Mouse (Mus musculus) G1E (cell line): ENCODE results near the gene Mras. TPM values are rescaled to one million over a fixed set of nuclear protein-coding genes. Genes with fewer than 3 reads are reported as not detected.

ENCODE experiments used
- ATAC-seq: 2 replicates; pipeline ENCODE4 v1.8.0; 2016; ENCODE audit warnings: mild to moderate bottlenecking; ENCODE audit not compliant: insufficient number of reproducible peaks, poor library complexity, low FRiP score, severe bottlenecking; ENCODE audit errors: extremely low read depth
- DNase-seq: peaks from one replicate; pipeline ENCODE4 v3.0.0; 2012; ENCODE audit warnings: low spot score
- H3K27me3 ChIP-seq: 2 replicates; pipeline ENCODE4 v1.6.1; 2012; ENCODE audit warnings: mild to moderate bottlenecking, low read length, inconsistent platforms; ENCODE audit not compliant: insufficient read depth
- H3K36me3 ChIP-seq: replicated peaks from 2 replicates; pipeline ENCODE3; 2012; ENCODE audit warnings: mild to moderate bottlenecking, inconsistent platforms
- H3K4me1 ChIP-seq: 2 replicates; pipeline ENCODE4 v1.6.1; 2012; ENCODE audit warnings: low read depth, low read length, inconsistent platforms, mixed read lengths; ENCODE audit not compliant: insufficient read depth
- H3K4me3 ChIP-seq: 2 replicates; pipeline ENCODE4 v1.5.1; 2012; ENCODE audit warnings: low read depth, mild to moderate bottlenecking, inconsistent platforms, low read length, moderate library complexity, mixed read lengths
- H3K9me3 ChIP-seq: replicated peaks from 2 replicates; pipeline ENCODE4 v1.6.1; 2012; ENCODE audit warnings: inconsistent platforms
- CTCF ChIP-seq: IDR thresholded peaks from 2 replicates; pipeline ENCODE4 v1.5.1; 2012; ENCODE audit warnings: low read depth, low read length, inconsistent platforms, mixed read lengths
- GATA1 ChIP-seq: IDR thresholded peaks from 2 replicates; pipeline ENCODE4 v1.6.1; 2012; ENCODE audit warnings: borderline replicate concordance, low read length, inconsistent platforms, mixed read lengths
- GATA2 ChIP-seq: IDR thresholded peaks from 2 replicates; pipeline ENCODE4 v1.6.1; 2012; ENCODE audit warnings: low read depth, low read length, inconsistent platforms, borderline replicate concordance
- POLR2AphosphoS5 ChIP-seq: IDR thresholded peaks from 2 replicates; pipeline ENCODE4 v1.6.1; 2012; ENCODE audit warnings: low read depth, low read length, inconsistent platforms; ENCODE audit not compliant: insufficient replicate concordance
- TAL1 ChIP-seq: conservative IDR thresholded peaks from 2 replicates; pipeline ENCODE4 v1.6.1; 2012; ENCODE audit warnings: low read depth, low read length, inconsistent platforms, mixed read lengths
- polyA plus RNA-seq: library from polyadenylated mRNA; stranded (reverse); fragments of >175 nt; gene quantifications from 2 replicates; pipeline ENCODE4 v1.2.3, GENCODE M21; 2012
- total RNA-seq, 2 experiments: library from RNA; stranded (forward) in 1 of 2; stranded (reverse) in 1 of 2; fragments of 200-1000 nt in 1 of 2; fragments of >200 nt in 1 of 2; fragmentation: Nextera tagmentation in 1 of 2; gene quantifications; 2 replicates each; pipeline ENCODE4 v1.2.3; 2014 to 2017

The Mras gene
- total and polyA plus RNA-seq, 3 experiments = 0.12 to 2.1 TPM; not detected in 1

DNA sequence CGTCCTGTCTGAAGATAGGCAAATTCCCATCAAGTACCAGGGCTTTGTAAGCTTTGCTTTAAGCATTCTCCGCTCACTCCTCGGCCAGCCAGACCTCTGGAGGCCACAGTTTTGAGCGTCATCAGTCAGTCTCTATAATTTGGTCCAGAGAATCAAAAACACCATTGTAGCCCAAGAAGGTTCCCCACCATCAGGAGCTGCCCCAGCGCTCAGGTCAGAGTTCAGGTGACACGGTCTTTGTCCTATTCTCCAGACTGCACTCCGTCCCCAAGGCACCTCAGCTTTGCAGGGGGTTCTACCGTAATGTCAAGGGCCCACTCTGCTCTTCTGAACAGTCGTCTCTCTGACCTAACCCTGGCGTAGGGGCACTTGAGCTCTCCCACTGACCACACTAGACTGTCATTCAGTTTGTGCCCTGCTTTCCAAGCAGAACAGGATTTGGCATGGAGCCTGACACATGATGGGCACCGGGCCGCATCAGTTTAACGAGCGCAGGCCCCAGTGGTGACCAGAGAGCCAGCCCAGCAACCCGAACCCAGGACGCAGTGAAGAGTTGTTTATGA, 1.5 kb downstream of the Mras start:
- Histone ChIP-seq H3K27me3 (peaks cover 39% of the 10 kb centered on the region), H3K4me1 (peaks cover 63% of the 10 kb centered on the region), H3K9me3 (peaks cover 6% of the 10 kb centered on the region; the same call in 1 of the 2 replicates), H3K36me3 (no peaks in the 10 kb centered on the region), H3K4me3 (peak overlapping the region; percentile 67; the same call in 1 of the 2 replicates)
- ATAC-seq = no peak
- no peak for DNase-seq
- no peak for TF ChIP-seq GATA2
- no peak for TF ChIP-seq GATA1
- no peak for TF ChIP-seq CTCF
- no peak for TF ChIP-seq POLR2AphosphoS5
- TF ChIP-seq TAL1 = no peak

DNA sequence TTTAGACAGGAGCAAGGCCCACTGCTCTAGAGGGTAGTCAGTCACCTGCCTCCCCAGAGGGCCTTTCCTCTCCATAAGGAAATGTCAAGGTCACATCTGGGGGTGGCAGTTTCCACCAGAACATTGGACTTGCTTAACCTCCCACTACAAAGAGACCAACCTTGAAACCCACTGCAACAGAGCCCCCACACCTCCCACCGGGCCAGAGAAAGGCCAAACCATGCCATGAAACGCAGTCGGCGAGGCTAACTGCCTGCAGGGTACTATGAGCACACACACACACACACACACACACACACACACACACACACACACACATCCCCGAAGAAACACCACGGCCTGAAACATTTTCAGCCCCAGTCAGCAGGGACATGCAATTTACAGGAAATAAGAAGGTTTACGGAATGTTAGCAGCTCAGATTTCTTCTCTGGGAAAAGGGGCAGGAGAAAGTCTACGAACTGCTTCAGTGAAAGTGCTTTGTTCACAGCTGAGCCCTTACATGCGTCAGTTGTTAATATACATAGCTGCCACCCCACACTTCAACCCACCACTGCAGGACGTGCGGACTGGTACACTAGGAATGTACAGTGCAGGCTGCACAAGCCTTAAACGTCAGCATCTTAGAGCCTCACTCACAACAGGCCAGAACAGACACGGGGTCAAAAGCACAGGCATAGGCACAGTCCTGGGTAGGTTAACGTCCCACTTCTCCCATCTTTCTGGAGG, 2.1 kb downstream of the Mras start:
- no peak for DNase-seq
- Histone ChIP-seq H3K4me3 (no peak overlapping the region), H3K9me3 (peaks cover 6% of the 10 kb centered on the region; the same call in 1 of the 2 replicates), H3K36me3 (no peaks in the 10 kb centered on the region), H3K4me1 (peaks cover 66% of the 10 kb centered on the region), H3K27me3 (peaks cover 39% of the 10 kb centered on the region)
- TF ChIP-seq GATA1 (no peak), CTCF (no peak), GATA2 (no peak), TAL1 (no peak), POLR2AphosphoS5 (no peak)
- no peak for ATAC-seq

DNA sequence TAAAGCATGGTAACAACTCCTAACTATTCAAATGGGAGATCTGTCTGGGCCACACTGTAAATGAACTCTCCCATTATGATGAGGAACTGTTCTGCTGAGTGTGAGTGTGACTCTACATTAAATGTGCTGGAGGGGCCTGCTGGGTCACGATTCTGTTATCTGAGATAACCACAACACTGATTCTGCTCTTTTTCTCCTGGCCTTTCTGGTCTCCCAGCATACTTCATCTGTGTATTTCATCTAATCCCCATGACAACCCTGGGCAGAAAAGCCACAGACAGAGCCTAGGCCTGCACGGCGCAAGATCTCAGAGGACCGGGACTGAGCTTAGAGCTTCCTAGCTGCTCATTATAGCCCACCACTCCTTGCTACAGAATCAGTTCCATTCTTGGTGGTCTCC, 4.7 kb downstream of the Mras start:
- TF ChIP-seq TAL1 = peak; percentile 76
- TF ChIP-seq GATA2 = no peak
- Histone ChIP-seq H3K27me3 (peaks cover 32% of the 10 kb centered on the region), H3K9me3 (peaks cover 6% of the 10 kb centered on the region; the same call in 1 of the 2 replicates), H3K36me3 (no peaks in the 10 kb centered on the region), H3K4me1 (peaks cover 65% of the 10 kb centered on the region), H3K4me3 (no peak overlapping the region; the same call in 1 of the 2 replicates)
- ATAC-seq (peak; percentile 96), DNase-seq (peak; percentile 64)

DNA sequence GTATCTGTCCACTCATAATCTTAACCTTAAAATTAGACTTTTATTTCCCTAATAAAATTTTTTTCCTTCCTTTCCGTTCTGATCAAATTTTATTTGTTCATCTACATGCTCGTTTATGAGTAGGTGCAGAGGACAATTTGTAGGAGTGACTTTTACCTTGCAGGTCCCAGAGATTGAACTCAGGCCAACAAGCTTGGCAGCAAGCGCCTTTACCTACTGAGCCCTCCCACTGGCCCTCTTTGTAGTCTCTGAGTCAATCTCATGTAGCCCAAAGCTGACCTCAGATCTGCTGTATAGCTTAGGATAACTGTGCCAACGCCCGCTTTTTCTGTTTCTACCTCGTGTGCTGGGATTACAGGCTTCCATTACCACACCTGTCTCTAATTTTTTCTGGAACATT, 5.2 kb downstream of the Mras start:
- peaks cover 64% of the 10 kb centered on the region for H3K4me1 ChIP-seq
- DNase-seq = no peak
- H3K9me3 ChIP-seq = peaks cover 6% of the 10 kb centered on the region; the same call in 1 of the 2 replicates
- TF ChIP-seq GATA1 (no peak), POLR2AphosphoS5 (no peak), GATA2 (no peak), TAL1 (no peak), CTCF (no peak)
- no peak overlapping the region for H3K4me3 ChIP-seq
- peaks cover 29% of the 10 kb centered on the region for H3K27me3 ChIP-seq
- ATAC-seq = no peak
- H3K36me3 ChIP-seq = no peaks in the 10 kb centered on the region

DNA sequence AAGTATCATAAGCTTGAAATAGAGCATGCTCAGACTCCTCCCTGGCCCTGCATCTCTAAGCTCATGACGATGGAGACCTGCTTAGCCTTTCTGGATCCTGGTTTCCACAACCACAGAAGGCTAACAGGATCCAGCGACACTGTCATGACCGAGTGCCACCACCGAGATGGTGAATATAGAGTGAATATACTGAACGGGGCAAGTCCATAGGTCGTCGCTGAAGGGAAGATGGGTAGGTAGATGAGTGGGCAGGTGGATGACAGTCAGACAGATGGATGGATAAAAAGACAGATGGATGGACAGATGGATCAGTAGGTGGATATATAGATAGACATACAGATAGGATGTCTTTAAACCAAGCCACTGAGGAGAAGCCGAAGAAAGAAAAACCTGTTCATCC, 5.8 kb downstream of the Mras start:
- no peak overlapping the region for H3K4me3 ChIP-seq
- H3K9me3 ChIP-seq = peaks cover 2% of the 10 kb centered on the region; the same call in 1 of the 2 replicates
- DNase-seq (no peak), ATAC-seq (no peak)
- H3K36me3 ChIP-seq = no peaks in the 10 kb centered on the region
- H3K4me1 ChIP-seq = peaks cover 59% of the 10 kb centered on the region
- H3K27me3 ChIP-seq = peaks cover 27% of the 10 kb centered on the region
- TF ChIP-seq GATA2 (no peak), POLR2AphosphoS5 (no peak), CTCF (no peak), TAL1 (no peak)

DNA sequence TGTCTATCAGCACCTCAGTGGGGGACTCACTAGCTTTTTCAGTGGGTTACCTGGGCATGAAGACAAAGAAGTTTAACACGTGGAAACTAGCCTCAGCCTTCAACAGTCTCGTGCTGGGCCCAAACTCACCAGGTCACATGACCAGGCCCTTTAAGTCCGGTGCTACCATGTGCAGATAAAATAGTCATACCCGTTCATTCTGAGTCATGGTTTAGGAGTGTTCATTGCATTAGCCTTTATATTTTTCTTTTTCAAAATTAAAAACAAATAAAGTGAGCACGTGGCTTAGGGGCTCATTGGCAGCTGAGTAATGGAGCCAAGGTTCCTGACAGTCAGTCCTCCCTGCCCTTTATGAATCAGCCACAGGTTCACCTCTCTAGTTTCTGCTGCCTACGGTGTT, 6.4 kb downstream of the Mras start:
- Histone ChIP-seq H3K4me3 (no peak overlapping the region), H3K27me3 (peaks cover 25% of the 10 kb centered on the region), H3K9me3 (no peaks in the 10 kb centered on the region), H3K36me3 (no peaks in the 10 kb centered on the region), H3K4me1 (peaks cover 55% of the 10 kb centered on the region)
- TF ChIP-seq POLR2AphosphoS5 (no peak), GATA2 (no peak), CTCF (no peak), GATA1 (no peak), TAL1 (no peak)
- no peak for ATAC-seq
- DNase-seq = no peak
